Mouse (Mus musculus): Measurements from ENCODE around the gene Cbx2. TPM values are rescaled to one million over a fixed set of nuclear protein-coding genes. Genes with fewer than 3 reads are reported as not detected.

Cbx2 gene
- polyA plus RNA-seq (2015; fragmentation: Nextera tagmentation; extraction: Ambion mirVana): 54.4 and 64.8 TPM in 2 replicates

DNA sequence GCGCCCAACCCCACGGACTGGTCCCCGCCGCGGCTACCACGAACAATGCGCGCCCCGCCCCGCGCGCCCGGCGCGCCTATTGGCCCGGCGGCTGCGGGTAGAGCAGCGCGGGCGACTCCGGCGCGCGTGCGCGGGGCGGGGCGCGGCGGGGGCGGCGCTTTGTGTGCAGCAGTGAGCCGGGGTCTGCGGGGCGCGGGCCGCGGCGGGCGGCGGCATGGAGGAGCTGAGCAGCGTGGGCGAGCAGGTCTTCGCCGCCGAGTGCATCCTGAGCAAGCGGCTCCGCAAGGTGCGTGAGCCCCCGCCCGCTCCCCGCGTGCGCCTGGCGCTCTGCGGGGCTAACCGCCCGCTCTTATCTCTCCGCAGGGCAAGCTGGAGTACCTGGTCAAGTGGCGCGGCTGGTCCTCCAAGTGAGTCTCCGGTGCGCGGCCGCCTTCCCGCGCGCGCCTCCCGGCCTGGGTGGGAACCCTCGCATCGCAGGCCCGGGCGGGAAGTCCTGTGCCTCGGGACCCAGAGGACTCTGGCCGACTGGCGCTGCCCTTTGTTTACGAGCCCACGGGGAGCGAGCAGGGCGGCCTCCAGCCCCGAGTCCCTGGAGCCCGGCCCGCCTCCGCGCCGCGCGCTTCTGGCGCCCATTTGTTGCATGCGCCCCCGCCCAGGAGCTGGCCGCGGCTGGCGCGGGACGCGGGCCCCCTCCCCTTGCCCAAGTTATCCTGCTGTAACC is at the start of gene Cbx2:
Gene Cbx2, plus strand, starts transcription at position 68 of the 721 bp plus-strand sequence.
- peaks cover 26% of the 10 kb centered on the region for H3K36me3 ChIP-seq
- WGBS: under 1% methylated on average over 75 of the region's 99 CpGs
- peak within 1 kb of the TSS; percentile 98 for H3K9ac ChIP-seq
- ATAC-seq (ENCODE audit: insufficient number of reproducible peaks, insufficient read depth, low FRiP score, low TSS enrichment, low read depth): peak; percentile 93
- H3K4me3 ChIP-seq: peak within 1 kb of the TSS; percentile 98
- H3K27me3 ChIP-seq: 0 out of 2 replicates have a peak, but pooled peaks cover 5% of the 10 kb centered on the region
- H3K27ac ChIP-seq: peak within 1 kb of the TSS; percentile 97
- peaks cover 43% of the 10 kb centered on the region for H3K4me1 ChIP-seq
- H3K4me2 ChIP-seq: peak within 1 kb of the TSS; percentile 92
- no peaks in the 10 kb centered on the region for H3K9me3 ChIP-seq

DNA sequence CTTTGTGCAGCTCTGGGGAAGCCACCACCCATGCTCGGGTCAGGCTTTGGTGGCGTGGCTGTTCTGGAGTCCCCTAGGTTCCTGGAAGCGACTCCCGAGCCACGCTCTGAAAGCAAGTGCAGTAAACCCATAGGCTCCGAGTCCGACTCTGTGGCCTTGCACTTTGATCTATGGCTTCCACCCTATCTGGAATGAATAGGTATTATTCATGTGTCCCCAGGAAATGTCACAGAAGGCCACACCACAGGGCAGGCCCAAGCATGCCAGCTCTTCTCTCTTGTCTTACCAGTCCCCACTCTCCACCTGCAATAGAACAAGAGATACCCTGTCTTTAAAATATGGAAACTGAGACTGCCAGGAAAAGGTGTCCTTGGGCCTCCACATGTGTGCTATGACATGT is 48.4 kb upstream of the Cbx2 start:
- Histone ChIP-seq H3K27ac (no peak overlapping the region), H3K36me3 (no peaks in the 10 kb centered on the region), H3K4me3 (no peak overlapping the region), H3K9me3 (no peaks in the 10 kb centered on the region), H3K4me1 (no peaks in the 10 kb centered on the region), H3K4me2 (no peak overlapping the region), H3K9ac (no peak overlapping the region), H3K27me3 (peaks cover 52% of the 10 kb centered on the region)
- WGBS: 74% methylated on average over 7 of the region's 7 CpGs
- ATAC-seq (ENCODE audit: insufficient number of reproducible peaks, insufficient read depth, low FRiP score, low TSS enrichment, low read depth): no peak

DNA sequence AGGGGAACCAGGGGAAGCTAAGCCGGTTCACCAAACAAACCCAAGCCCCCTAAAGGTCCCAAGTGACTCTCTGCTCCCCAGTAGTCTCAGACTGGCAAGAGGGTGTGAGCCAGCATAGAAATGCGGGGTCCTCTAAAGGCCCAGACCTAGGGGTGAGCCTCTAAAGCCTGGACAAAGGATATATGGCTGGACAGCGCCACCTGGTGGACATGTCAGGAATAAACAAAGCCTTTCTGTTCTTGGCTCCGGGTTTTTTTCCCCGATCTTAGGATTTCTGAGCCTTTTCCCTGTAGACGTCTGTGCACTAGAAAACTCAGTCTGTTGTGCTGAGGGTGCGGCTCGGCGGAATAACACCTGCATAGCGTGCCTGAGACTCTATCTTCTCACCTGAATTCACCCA is 47.3 kb upstream of the Cbx2 start:
- no peak overlapping the region for H3K4me3 ChIP-seq
- no peak for ATAC-seq (ENCODE audit: insufficient number of reproducible peaks, insufficient read depth, low FRiP score, low TSS enrichment, low read depth)
- peaks cover 53% of the 10 kb centered on the region for H3K27me3 ChIP-seq
- no peaks in the 10 kb centered on the region for H3K9me3 ChIP-seq
- H3K4me1 ChIP-seq: no peaks in the 10 kb centered on the region
- 0 out of 2 replicates have a peak overlapping the region, but pooled peaks have one; percentile 32 for H3K9ac ChIP-seq
- no peak overlapping the region for H3K27ac ChIP-seq
- peak overlapping the region; percentile 19; the same call in 1 of the 2 replicates for H3K4me2 ChIP-seq
- H3K36me3 ChIP-seq: no peaks in the 10 kb centered on the region
- 3% methylated on average over 10 of the region's 10 CpGs for WGBS

DNA sequence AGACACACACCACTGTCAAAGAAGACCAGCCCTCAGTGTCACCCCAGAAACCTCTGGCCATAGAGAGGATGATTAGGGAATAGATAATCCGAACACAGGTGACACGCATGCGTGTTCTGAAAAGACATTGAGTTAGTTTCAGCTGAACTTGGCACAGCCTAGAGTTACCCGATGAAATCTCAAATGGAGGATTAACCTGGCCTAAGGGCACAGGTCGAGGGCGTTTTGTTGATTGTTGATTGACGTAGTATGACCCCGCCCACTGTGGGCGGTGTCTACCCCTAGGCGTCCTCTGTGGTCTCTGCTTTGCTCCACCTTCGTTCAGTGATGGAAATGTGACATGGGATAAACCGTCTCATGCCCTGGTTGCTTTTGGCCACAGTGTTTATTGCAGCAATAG is 46.8 kb upstream of the Cbx2 start:
- WGBS: 11% methylated on average over 12 of the region's 12 CpGs
- no peak overlapping the region for H3K4me3 ChIP-seq
- peaks cover 53% of the 10 kb centered on the region for H3K27me3 ChIP-seq
- H3K9me3 ChIP-seq: no peaks in the 10 kb centered on the region
- no peaks in the 10 kb centered on the region for H3K4me1 ChIP-seq
- peak overlapping the region; percentile 19; the same call in 1 of the 2 replicates for H3K4me2 ChIP-seq
- no peak; the same call in 1 of the 2 replicates for ATAC-seq (ENCODE audit: insufficient number of reproducible peaks, insufficient read depth, low FRiP score, low TSS enrichment, low read depth)
- no peak overlapping the region for H3K27ac ChIP-seq
- H3K36me3 ChIP-seq: no peaks in the 10 kb centered on the region
- H3K9ac ChIP-seq: 0 out of 2 replicates have a peak overlapping the region, but pooled peaks have one; percentile 32

DNA sequence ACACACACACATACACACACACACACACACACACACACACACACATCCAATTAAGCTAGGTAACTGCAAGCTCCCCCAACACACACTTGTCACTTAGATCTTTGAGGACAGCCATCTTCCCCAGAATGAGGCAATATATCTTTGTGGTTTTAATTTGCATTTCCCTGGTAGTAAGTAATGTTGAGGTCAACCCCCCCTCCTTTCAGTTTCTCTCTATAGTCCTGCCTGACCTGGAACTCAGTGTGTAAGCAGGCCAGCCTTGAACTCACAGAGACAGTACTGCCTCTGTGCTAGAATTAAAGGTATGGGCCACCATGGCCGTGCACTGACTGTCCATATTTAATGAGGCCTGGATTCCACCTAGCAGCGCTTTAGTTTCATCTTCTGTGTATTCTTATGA is 42.4 kb upstream of the Cbx2 start:
- peaks cover 27% of the 10 kb centered on the region for H3K27me3 ChIP-seq
- no peak overlapping the region for H3K4me2 ChIP-seq
- H3K4me1 ChIP-seq: 0 out of 2 replicates have a peak, but pooled peaks cover 8% of the 10 kb centered on the region
- WGBS: 79% methylated on average over 2 of the region's 2 CpGs
- H3K9me3 ChIP-seq: no peaks in the 10 kb centered on the region
- H3K4me3 ChIP-seq: no peak overlapping the region
- no peak for ATAC-seq (ENCODE audit: insufficient number of reproducible peaks, insufficient read depth, low FRiP score, low TSS enrichment, low read depth)
- no peak overlapping the region for H3K9ac ChIP-seq
- no peak overlapping the region for H3K27ac ChIP-seq
- H3K36me3 ChIP-seq: no peaks in the 10 kb centered on the region

DNA sequence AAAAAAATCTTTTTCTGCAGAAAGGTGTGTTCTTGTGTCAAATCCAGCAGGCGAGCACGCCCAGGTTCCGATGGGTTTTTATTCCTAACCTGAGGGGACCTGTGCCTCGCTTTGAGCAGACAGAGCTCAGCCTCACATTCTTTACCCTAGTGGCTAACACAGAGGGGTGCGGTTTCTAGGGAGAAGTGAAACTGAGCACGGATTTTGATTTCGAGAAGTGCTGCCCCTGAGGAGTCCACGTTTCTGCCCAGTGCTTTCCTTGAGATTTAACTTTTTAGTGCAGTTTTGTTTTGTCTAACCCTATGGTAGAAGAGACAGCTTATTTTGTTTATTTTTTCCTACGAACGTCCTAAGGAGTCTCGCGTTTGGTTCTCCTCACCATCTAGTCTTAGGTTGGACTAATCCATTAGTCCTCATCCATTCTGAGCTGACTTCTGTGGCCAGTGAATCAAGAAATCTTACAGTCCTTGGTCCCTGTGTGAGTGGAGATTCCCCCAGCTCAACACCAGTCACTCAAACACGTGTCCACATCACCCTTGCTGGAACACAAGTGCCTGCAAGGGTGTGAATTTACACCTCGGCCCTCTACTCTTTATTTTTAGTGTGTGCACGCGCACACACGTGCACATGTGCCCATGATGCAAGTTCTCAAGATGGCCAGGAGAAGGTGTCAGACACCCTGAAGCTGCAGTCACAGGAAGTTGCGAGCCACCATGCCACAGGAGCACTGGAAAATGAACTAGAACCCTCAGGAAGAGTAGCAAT is 41.6 kb upstream of the Cbx2 start:
- H3K27ac ChIP-seq: no peak overlapping the region
- 61% methylated on average over 18 of the region's 18 CpGs for WGBS

DNA sequence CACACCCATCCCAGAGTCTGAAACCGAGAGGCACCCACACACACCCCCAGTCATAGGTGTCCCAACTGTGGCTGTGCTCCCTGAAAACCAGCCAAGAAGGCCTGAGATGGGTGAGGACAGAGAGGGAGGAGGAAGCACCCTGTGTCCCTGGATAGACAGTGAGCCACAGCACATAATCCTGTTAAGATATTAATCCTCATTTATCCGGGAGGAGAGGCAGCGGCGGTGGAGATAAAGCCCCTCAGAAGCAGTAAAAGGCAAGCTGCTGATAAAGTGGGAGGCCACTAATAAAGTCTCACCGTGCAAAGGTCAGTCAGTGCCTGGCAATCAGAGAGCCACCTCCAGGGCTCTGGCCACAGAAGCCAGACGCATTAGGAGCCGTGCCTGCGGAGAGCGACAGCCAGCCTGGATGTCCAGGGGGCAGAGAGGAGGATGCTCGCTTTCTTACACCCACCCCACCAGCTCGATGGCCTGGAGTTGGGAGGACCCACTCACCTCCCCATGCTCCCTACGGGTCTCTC is 40.1 kb upstream of the Cbx2 start:
- 46% methylated on average over 12 of the region's 12 CpGs for WGBS
- Histone ChIP-seq H3K27ac (no peak overlapping the region), H3K27me3 (peaks cover 13% of the 10 kb centered on the region), H3K4me2 (no peak overlapping the region), H3K9me3 (no peaks in the 10 kb centered on the region), H3K4me1 (0 out of 2 replicates have a peak, but pooled peaks cover 8% of the 10 kb centered on the region), H3K4me3 (no peak overlapping the region), H3K36me3 (no peaks in the 10 kb centered on the region), H3K9ac (no peak overlapping the region)
- ATAC-seq (ENCODE audit: insufficient number of reproducible peaks, insufficient read depth, low FRiP score, low TSS enrichment, low read depth): no peak

More for the DNA sequence above, 41.6 kb upstream of the Cbx2 start:
- Histone ChIP-seq H3K9me3 (no peaks in the 10 kb centered on the region), H3K36me3 (no peaks in the 10 kb centered on the region), H3K27me3 (peaks cover 22% of the 10 kb centered on the region), H3K9ac (no peak overlapping the region), H3K4me3 (no peak overlapping the region), H3K4me2 (no peak overlapping the region), H3K4me1 (0 out of 2 replicates have a peak, but pooled peaks cover 8% of the 10 kb centered on the region)
- no peak for ATAC-seq (ENCODE audit: insufficient number of reproducible peaks, insufficient read depth, low FRiP score, low TSS enrichment, low read depth)

DNA sequence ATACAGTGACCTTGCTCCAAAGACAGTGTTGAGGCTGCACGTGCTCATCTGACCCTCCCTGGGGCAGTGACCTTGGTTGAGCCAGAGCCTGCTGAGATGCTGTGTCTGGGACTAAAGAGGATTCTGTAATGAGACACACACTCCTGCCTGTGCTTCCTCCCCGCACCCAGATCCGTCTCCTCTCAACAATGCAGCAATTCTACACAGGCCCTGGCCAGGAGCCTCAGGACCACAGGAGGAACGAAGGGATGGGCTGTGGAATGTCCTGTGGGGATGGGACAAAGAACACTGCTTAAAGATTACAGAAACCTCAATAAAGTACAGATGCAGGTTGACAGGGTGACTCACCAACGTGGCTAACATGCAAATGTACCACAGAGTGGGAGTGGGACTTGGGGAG is 37.2 kb upstream of the Cbx2 start:
- no peaks in the 10 kb centered on the region for H3K36me3 ChIP-seq
- H3K9me3 ChIP-seq: no peaks in the 10 kb centered on the region
- H3K4me3 ChIP-seq: no peak overlapping the region
- H3K27me3 ChIP-seq: no peaks in the 10 kb centered on the region
- no peak overlapping the region for H3K9ac ChIP-seq
- no peak overlapping the region for H3K4me2 ChIP-seq
- H3K27ac ChIP-seq: no peak overlapping the region
- 0 out of 2 replicates have a peak, but pooled peaks cover 8% of the 10 kb centered on the region for H3K4me1 ChIP-seq
- WGBS: 25% methylated on average over 5 of the region's 5 CpGs
- no peak for ATAC-seq (ENCODE audit: insufficient number of reproducible peaks, insufficient read depth, low FRiP score, low TSS enrichment, low read depth)

DNA sequence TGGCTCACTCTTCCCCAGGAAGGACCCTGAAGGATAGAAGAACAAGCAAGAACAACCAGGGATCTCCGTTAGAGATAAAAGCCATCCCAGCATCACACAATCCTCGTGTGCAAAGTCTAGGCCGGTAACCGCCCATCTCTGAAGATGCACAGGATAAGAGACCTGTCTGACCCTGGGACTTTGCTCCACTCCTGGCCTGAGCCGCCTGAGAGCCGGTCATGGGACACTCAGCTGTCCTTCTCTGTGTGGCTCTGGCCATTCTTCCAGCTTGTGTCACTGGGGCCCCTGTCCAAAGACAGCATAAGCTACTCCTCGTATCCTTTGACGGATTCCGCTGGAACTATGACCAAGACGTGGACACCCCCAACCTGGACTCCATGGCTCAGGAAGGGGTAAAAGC is 34.8 kb upstream of the Cbx2 start, which contains the start of gene Enpp7:
Gene Enpp7, plus strand, starts transcription at position 190 of the 400 bp plus-strand sequence.
- 91% methylated on average over 10 of the region's 10 CpGs for WGBS
- ATAC-seq (ENCODE audit: insufficient number of reproducible peaks, insufficient read depth, low FRiP score, low TSS enrichment, low read depth): no peak

DNA sequence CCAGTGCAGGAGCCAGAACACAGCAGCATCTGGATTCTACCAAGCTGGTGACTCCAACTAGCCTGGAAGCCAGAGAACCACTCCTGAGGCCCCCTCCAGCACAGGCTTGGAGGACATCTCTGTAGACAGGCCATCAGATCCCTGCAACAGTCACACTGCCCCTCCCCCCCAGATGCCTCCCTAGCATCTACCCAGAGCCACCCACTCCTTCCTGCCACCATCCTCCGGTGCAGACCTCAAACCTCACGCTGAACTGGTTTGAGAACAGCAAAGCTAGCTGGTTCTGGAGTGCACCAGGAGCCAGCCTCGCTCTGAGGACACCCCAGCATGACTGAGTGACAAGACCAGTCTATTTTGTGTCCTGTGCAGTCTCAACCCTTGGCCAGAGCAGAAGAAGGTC is 30.0 kb upstream of the Cbx2 start:
- H3K4me1 ChIP-seq: 0 out of 2 replicates have a peak, but pooled peaks cover 10% of the 10 kb centered on the region
- no peaks in the 10 kb centered on the region for H3K36me3 ChIP-seq
- no peak overlapping the region for H3K4me3 ChIP-seq
- no peak overlapping the region for H3K27ac ChIP-seq
- ATAC-seq (ENCODE audit: insufficient number of reproducible peaks, insufficient read depth, low FRiP score, low TSS enrichment, low read depth): no peak
- WGBS: 54% methylated on average over 3 of the region's 3 CpGs
- no peaks in the 10 kb centered on the region for H3K9me3 ChIP-seq
- peaks cover 12% of the 10 kb centered on the region for H3K27me3 ChIP-seq
- H3K9ac ChIP-seq: no peak overlapping the region
- no peak overlapping the region for H3K4me2 ChIP-seq

More for the DNA sequence above, 34.8 kb upstream of the Cbx2 start, which contains the start of gene Enpp7:
- H3K27me3 ChIP-seq: no peaks in the 10 kb centered on the region
- H3K4me3 ChIP-seq: no peak within 1 kb of the TSS
- H3K36me3 ChIP-seq: no peaks in the 10 kb centered on the region
- no peaks in the 10 kb centered on the region for H3K9me3 ChIP-seq
- H3K9ac ChIP-seq: no peak within 1 kb of the TSS
- H3K4me2 ChIP-seq: no peak within 1 kb of the TSS
- H3K27ac ChIP-seq: no peak within 1 kb of the TSS
- H3K4me1 ChIP-seq: 0 out of 2 replicates have a peak, but pooled peaks cover 8% of the 10 kb centered on the region

DNA sequence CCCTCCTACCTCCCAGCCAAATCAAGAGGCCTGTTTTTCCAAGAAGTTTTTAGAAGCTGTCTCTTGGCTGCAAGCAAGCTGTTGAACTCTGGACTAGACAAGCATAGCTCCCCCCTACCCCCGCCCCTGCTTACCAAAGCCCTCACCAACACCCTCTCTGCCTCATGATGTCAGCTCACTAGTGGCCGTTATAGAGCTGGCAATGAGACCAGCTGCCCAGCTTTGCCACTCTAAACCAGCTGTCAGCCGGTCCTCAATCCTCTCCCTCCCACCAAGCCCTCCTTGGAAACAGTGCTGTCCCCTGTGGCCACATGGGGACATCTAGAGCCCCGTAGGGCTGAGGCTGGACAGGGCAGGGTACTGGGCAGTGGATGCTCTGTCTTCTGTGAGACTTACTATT is 27.3 kb upstream of the Cbx2 start:
- Histone ChIP-seq H3K4me1 (peaks cover 25% of the 10 kb centered on the region), H3K9me3 (no peaks in the 10 kb centered on the region), H3K4me3 (no peak overlapping the region), H3K36me3 (no peaks in the 10 kb centered on the region), H3K27ac (no peak overlapping the region), H3K9ac (no peak overlapping the region), H3K4me2 (no peak overlapping the region), H3K27me3 (peaks cover 34% of the 10 kb centered on the region)
- ATAC-seq (ENCODE audit: insufficient number of reproducible peaks, insufficient read depth, low FRiP score, low TSS enrichment, low read depth): no peak
- 37% methylated on average over 4 of the region's 4 CpGs for WGBS
